In genomic region chr8:101442563-101442962, GRCm38 (mm10) we compare ENCODE assay signal across 24 mouse cellular contexts.
"Had no signal": no experiment of that assay in that cellular context is flagged by ENCODE, and none has a peak within 500 bp of the region (broad histone marks: within the 10 kb centered on the region; RNA-seq: fewer than 3 reads in every experiment).

No protein-coding gene starts in this region.

- H3K9me3 ChIP-seq: heart, embryonic 13.5 days; heart, embryonic 15.5 days; hindbrain, embryonic 12.5 days; intestine, embryonic 15.5 days; limb, embryonic 12.5 days had no signal

- H3K4me3 ChIP-seq: gastrocnemius, adult 2 months; heart, adult 2 months; heart, embryonic 13.5 days; heart, embryonic 15.5 days; hindbrain, embryonic 12.5 days; intestine, embryonic 15.5 days; layer of hippocampus, adult 2 months; left cerebral cortex, adult 2 months; limb, embryonic 12.5 days had no signal

- H3K27me3 ChIP-seq: heart, embryonic 13.5 days; heart, embryonic 15.5 days; hindbrain, embryonic 12.5 days; intestine, embryonic 15.5 days; limb, embryonic 12.5 days had no signal

- H3K36me3 ChIP-seq: heart, embryonic 13.5 days; heart, embryonic 15.5 days; hindbrain, embryonic 12.5 days; intestine, embryonic 15.5 days; limb, embryonic 12.5 days had no signal

- H3K9ac ChIP-seq: heart, embryonic 13.5 days; heart, embryonic 15.5 days; hindbrain, embryonic 12.5 days; hindbrain, embryonic 14.5 days; intestine, embryonic 15.5 days; limb, embryonic 12.5 days had no signal

- H3K4me1 ChIP-seq: heart, embryonic 13.5 days; heart, embryonic 15.5 days; hindbrain, embryonic 12.5 days; intestine, embryonic 15.5 days; limb, embryonic 12.5 days had no signal

- H3K27ac ChIP-seq: gastrocnemius, adult 2 months; heart, adult 2 months; heart, embryonic 13.5 days; heart, embryonic 15.5 days; hindbrain, embryonic 12.5 days; hindbrain, embryonic 14.5 days; intestine, embryonic 15.5 days; layer of hippocampus, adult 2 months; left cerebral cortex, adult 2 months; limb, embryonic 12.5 days had no signal

- H3K4me2 ChIP-seq: heart, embryonic 11.5 days; heart, embryonic 13.5 days; heart, embryonic 15.5 days; hindbrain, embryonic 12.5 days; hindbrain, embryonic 14.5 days; intestine, embryonic 15.5 days; limb, embryonic 12.5 days; liver, embryonic 11.5 days had no signal

- DNase-seq: gastrocnemius, adult 2 months; gastrocnemius, postnatal 10 days; gastrocnemius, postnatal 25 days; heart, adult 2 months; heart, postnatal 4 days; kidney, adult 18-20 months; kidney, adult 8-10 months; kidney, postnatal 25 days; kidney, postnatal 4 days; liver had no signal

- ATAC-seq: forebrain, embryonic 16.5 days; hindbrain, embryonic 16.5 days; inflammation-experienced regulatory T-cells, adult 6 months; intestine, embryonic 15.5 days; intestine, postnatal 0 days had no signal
